Mouse (Mus musculus) hindbrain, embryonic 11.5 days (tissue): Measurements from ENCODE around the gene Mta2. TPM values are rescaled to one million over a fixed set of nuclear protein-coding genes. Genes with fewer than 3 reads are reported as not detected.
"Not testable (repeated sequence)": the region's sequence is repeated elsewhere in the genome, so short reads cannot be mapped to it uniquely, and the experiment has no call there.

Experiments
- ATAC-seq: fragments of 200-750 bp; cut with Nextera tagmentation; 2 replicates; pipeline ENCODE4 v1.8.0; 2017; ENCODE audit warnings: mild to moderate bottlenecking, moderate TSS enrichment, moderate library complexity; ENCODE audit not compliant: low FRiP score
- DNase-seq: peaks from one replicate; pipeline ENCODE4 v3.0.0-alpha.2; 2015; ENCODE audit warnings: low spot score
- H3K27ac ChIP-seq: fragments of 300-500 bp; sonication (generic); 2 replicates; pipeline ENCODE4 v1.5.1; 2014; ENCODE audit warnings: mild to moderate bottlenecking, low read depth, low read length
- H3K27me3 ChIP-seq: fragments of 300-500 bp; sonication (generic); 2 replicates; pipeline ENCODE4 v1.6.1; 2014; ENCODE audit warnings: mild to moderate bottlenecking, low read length, moderate library complexity, mixed read lengths; ENCODE audit not compliant: control insufficient read depth, insufficient read depth
- H3K36me3 ChIP-seq: fragments of 300-500 bp; sonication (generic); 2 replicates; pipeline ENCODE4 v1.6.1; 2014; ENCODE audit warnings: mild to moderate bottlenecking, low read length, moderate library complexity, mixed read lengths; ENCODE audit not compliant: control insufficient read depth, insufficient read depth
- H3K4me1 ChIP-seq: fragments of 300-500 bp; sonication (generic); replicated peaks from 2 replicates; pipeline ENCODE4 v1.6.1; 2014; ENCODE audit warnings: low read length, mixed read lengths; ENCODE audit not compliant: control insufficient read depth, insufficient read depth
- H3K4me2 ChIP-seq: fragments of 300-500 bp; sonication (generic); replicated peaks from 2 replicates; pipeline ENCODE4 v1.6.1; 2014; ENCODE audit warnings: mild to moderate bottlenecking, low read depth, low read length
- H3K4me3 ChIP-seq: fragments of 300-500 bp; sonication (generic); 2 replicates; pipeline ENCODE4 v1.5.1; 2014; ENCODE audit warnings: low read depth, low read length
- H3K9ac ChIP-seq: fragments of 300-500 bp; sonication (generic); 2 replicates; pipeline ENCODE4 v1.6.1; 2014; ENCODE audit warnings: low read depth, low read length
- H3K9me3 ChIP-seq: fragments of 300-500 bp; sonication (generic); 2 replicates; pipeline ENCODE4 v1.6.1; 2016; ENCODE audit warnings: low read length; ENCODE audit not compliant: control insufficient read depth
- WGBS: fragments of 180-500 bp; shearing (Covaris S2); extraction: QIAGEN DNeasy Blood & Tissue Kit; methylation state at CpG from one replicate; pipeline ENCODE4 v1.1.7; 2014; 5-methylcytosine and 5-hydroxymethylcytosine counted together
- polyA plus RNA-seq: library from polyadenylated mRNA; unstranded; fragments of >200 nt; fragmentation: Nextera tagmentation; extraction: Ambion mirVana; gene quantifications from 2 replicates; pipeline ENCODE4 v1.2.1, GENCODE M21; 2014

Mta2 gene
- polyA plus RNA-seq, result 45.6 and 52.3 TPM in 2 replicates

DNA sequence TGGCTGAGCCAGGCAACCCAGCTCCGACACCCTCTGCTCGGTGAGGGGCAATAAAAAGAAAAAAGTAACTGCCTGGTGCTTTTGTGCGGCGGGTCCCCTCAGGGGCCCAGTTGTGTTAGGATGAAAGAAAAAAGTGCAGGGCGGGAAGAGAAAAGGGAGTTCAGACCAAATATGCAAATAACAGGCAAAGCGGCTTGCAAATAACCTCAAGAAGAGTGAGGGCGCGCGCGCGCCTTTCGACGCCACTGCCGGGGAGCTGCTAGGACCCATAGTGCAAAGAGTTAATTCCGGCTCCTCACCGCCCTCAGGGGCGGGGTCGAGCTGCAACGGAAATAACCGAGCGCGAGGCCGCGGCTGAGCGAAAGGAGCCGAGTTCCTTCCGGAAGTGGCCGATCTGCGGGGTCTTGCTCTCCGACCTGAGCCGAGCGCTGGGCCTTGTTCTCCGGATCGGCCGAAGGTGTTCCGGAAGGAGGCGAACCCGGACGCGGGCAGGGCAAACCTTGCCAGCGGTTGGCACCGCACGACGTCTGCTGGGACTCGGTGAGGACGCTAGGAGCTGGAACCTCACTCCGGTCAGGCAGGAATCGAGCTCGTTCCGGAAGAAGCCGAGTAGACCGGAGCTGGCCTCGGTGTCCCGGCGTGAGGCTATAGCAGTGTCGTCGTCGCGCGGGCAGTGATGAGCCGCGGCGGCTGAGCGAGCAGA, at the start of gene Mta2:
Gene Mta2, plus strand, starts transcription at position 361 of the 703 bp plus-strand sequence.
- Histone ChIP-seq H3K9ac (peak within 1 kb of the TSS; percentile 100), H3K9me3 (no peaks in the 10 kb centered on the region), H3K4me3 (peak within 1 kb of the TSS; percentile 97), H3K36me3 (0 out of 2 replicates have a peak, but pooled peaks cover 2% of the 10 kb centered on the region), H3K27ac (peak within 1 kb of the TSS; percentile 98), H3K4me1 (peaks cover 13% of the 10 kb centered on the region), H3K27me3 (no peaks in the 10 kb centered on the region), H3K4me2 (peak within 1 kb of the TSS; percentile 64)
- DNase-seq (peak; percentile 98), ATAC-seq (peak; percentile 97)
- WGBS, result under 1% methylated on average over 64 of the region's 64 CpGs

DNA sequence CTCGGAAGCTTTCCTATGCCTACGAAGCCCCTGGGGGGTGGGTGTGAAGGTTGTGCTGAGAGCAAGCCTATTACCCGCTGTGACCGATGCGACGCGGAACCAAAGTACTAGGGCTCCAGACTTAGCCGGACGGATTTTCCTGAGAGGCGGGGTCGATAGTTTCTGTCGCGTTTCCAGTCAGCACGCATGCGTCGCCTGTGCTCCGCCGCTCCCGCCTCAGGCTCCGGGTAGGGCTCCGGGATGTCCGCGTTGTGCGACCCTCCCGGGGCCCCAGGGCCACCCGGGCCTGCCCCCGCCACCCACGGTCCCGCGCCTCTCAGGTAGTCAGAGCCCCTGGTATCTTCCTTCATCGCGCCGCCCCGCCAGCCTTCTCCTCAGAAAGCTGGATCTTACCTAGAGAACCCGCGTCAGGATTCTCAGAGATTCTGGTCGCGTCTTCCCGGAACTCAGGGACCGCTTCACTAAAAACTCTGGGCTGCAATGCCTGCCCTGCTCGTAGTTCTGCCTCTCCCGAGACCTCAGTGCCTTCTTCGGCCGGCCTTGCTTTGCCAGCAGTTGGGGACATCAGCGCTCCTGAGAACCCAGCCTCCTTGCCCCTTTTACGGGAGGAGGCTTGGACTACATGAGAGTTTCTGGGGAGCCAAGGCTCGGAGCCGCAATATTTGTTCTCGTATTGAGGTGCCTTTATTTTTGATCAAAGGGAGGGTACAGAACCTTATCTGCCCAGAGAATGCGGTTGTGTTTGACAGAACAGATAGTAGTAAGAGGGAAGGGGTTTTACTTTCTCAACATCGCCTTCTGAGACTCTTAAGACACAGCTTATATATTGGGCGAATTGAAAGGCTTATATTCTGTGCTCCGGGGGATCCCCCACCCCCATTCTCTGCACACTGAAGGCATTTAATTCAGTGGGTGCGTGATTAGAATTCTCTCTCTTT, 48.6 kb upstream of the Mta2 start, which contains the start of gene Ints5:
Gene Ints5, plus strand, starts transcription at position 177 of the 938 bp plus-strand sequence.
- peak; percentile 48 for ATAC-seq
- H3K27me3 ChIP-seq, result no peaks in the 10 kb centered on the region
- peak within 1 kb of the TSS; percentile 72 for H3K27ac ChIP-seq
- H3K36me3 ChIP-seq, result no peaks in the 10 kb centered on the region
- WGBS, result 2% methylated on average over 53 of the region's 54 CpGs
- peak within 1 kb of the TSS; percentile 89 for H3K4me2 ChIP-seq
- peaks cover 7% of the 10 kb centered on the region for H3K4me1 ChIP-seq
- H3K4me3 ChIP-seq, result peak within 1 kb of the TSS; percentile 64
- peak; percentile 92 for DNase-seq
- peak within 1 kb of the TSS; percentile 95 for H3K9ac ChIP-seq
- no peaks in the 10 kb centered on the region for H3K9me3 ChIP-seq

DNA sequence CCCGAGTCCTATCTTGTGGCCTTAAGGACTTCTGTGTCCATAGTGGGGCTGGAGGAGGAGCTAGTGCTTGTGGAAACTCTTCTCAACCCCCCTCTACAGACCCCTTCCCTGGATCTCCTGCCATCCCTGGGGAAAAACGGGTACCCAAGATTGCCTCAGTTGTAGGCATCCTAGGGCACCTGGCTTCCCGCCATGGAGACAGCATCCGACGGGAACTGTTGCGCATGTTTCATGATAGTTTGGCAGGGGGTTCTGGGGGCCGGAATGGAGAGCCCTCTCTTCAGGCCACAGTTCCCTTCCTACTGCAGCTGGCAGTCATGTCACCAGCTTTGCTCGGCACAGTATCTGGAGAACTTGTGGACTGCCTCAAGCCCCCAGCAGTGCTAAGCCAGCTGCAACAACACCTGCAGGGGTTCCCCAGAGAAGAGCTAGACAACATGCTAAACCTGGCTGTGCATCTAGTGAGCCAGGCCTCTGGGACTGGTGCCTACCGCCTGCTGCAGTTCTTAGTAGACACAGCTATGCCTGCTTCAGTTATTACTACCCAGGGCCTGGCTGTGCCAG, 46.2 kb upstream of the Mta2 start:
- DNase-seq (no peak), ATAC-seq (no peak)
- Histone ChIP-seq H3K36me3 (no peaks in the 10 kb centered on the region), H3K4me1 (peaks cover 11% of the 10 kb centered on the region), H3K9me3 (no peaks in the 10 kb centered on the region), H3K27ac (no peak overlapping the region), H3K9ac (0 out of 2 replicates have a peak overlapping the region, but pooled peaks have one; percentile 11), H3K4me3 (no peak overlapping the region), H3K4me2 (no peak overlapping the region), H3K27me3 (no peaks in the 10 kb centered on the region)
- 88% methylated on average over 9 of the region's 9 CpGs for WGBS

DNA sequence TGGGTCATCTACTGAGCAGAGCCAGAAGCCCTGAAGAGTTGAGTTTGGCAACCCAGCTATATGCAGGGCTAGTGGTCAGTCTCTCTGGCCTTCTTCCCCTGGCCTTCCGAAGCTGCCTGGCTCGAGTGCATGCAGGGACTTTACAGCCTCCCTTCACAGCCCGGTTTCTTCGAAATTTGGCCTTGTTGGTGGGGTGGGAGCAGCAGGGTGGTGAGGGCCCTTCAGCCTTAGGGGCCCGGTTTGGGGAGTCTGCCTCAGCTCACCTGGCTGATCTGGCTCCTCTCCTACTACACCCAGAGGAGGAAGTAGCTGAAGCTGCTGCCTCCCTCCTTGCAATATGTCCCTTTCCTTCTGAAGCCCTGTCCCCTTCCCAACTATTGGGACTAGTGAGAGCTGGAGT, 45.4 kb upstream of the Mta2 start:
- ATAC-seq, DNase-seq, H3K4me3 ChIP-seq, H3K36me3 ChIP-seq, H3K27ac ChIP-seq, H3K4me2 ChIP-seq, H3K9ac ChIP-seq, H3K9me3 ChIP-seq, H3K27me3 ChIP-seq: not testable (repeated sequence)
- 90% methylated on average over 5 of the region's 5 CpGs for WGBS
- peaks cover 11% of the 10 kb centered on the region for H3K4me1 ChIP-seq

DNA sequence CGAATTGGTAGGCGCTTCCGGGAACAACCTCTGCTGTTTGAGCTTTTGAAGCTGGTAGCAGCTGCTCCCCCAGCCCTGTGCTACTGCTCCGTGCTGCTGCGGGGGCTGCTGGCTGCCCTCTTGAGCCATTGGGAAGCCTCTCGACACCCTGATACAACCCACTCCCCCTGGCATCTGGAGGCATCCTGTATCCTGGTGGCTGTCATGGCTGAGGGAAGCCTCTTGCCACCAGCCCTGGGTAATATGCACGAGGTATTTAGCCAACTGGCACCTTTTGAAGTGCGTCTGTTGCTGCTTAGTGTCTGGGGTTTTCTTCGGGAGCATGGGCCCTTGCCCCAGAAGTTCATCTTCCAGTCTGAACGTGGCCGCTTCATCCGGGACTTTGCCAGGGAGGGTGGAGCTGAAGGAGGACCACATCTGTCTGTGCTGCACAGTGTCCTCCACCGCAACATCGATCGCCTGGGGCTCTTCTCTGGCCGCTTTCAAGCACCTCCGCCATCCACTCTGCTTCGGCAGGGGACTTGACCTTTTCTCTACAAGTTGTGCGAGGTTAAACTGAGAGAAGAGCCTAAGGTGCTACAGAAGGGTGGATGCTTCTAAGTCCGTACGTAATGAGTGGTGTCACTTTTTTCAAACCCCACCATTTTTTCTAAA, 44.3 kb upstream of the Mta2 start:
- H3K4me3 ChIP-seq, result peak overlapping the region; percentile 99
- H3K9me3 ChIP-seq, H3K27me3 ChIP-seq, H3K36me3 ChIP-seq: not testable (repeated sequence)
- H3K27ac ChIP-seq, result peak overlapping the region; percentile 75
- peak overlapping the region; percentile 41 for H3K4me2 ChIP-seq
- H3K4me1 ChIP-seq, result peaks cover 11% of the 10 kb centered on the region
- 30% methylated on average over 21 of the region's 21 CpGs for WGBS
- H3K9ac ChIP-seq, result peak overlapping the region; percentile 55
- ATAC-seq, result peak; percentile 72
- DNase-seq, result peak; percentile 60

DNA sequence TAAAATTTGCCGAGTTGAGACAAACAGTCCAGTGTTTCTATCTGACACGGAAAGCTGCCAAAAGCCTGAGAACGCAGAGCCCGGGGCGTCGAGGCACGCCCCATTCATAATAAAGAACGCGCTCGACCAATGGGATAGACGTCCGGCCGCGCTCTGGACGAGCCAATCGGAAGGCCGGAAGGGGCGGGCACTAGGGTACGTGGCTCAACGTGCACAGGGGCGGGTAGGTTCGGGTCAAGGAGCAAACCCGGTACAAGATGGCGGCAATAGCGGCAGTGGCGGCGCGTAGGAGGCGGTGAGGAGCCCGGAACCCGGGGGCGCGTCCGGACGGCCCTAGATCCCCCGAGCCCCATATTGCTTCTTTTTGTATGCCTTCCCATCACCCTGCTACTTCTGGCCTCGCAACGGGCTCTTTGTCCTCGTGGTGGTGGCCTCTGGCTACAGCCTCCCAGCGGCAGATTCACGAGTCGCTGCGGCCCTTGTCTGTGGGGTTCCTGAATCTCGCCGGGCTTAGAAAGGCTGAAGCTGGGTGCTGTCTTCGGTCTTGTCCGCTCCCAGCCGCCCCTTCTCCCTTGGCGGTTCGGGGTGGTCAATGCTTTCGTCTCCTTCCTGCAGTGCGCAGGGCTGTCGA, 43.7 kb upstream of the Mta2 start, which contains the start of gene Ganab:
Gene Ganab, plus strand, starts transcription at position 207 of the 631 bp plus-strand sequence.
- DNase-seq, result peak; percentile 97
- Histone ChIP-seq H3K36me3 (no peaks in the 10 kb centered on the region), H3K9ac (peak within 1 kb of the TSS; percentile 97), H3K27me3 (no peaks in the 10 kb centered on the region), H3K27ac (peak within 1 kb of the TSS; percentile 79), H3K4me2 (peak within 1 kb of the TSS; percentile 70), H3K9me3 (no peaks in the 10 kb centered on the region), H3K4me3 (peak within 1 kb of the TSS; percentile 99), H3K4me1 (peaks cover 11% of the 10 kb centered on the region)
- ATAC-seq, result peak; percentile 98
- WGBS, result under 1% methylated on average over 53 of the region's 53 CpGs

DNA sequence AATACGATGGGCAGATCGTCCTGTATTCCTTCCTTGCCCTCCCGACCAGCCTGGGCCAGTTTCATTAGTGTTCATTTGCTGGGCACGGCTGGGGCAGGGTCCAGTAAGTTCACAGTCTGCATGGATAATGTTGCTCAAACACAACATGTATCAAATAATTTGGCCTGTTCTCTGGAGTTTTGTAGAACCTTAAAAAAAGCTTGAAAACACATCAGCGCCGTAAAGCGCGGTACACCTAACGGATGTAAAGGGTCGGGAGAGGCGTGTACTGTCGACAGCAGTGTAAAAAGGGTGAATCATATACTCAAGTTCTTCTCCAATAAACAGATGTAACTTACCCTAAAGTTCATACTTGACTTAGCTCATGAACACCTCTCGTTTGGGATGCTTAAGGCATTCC, 43.1 kb upstream of the Mta2 start:
- DNase-seq (no peak), ATAC-seq (no peak)
- peak overlapping the region; percentile 79; the same call in 1 of the 2 replicates for H3K27ac ChIP-seq
- WGBS, result 15% methylated on average over 13 of the region's 13 CpGs
- H3K4me2 ChIP-seq, result peak overlapping the region; percentile 70
- H3K4me1 ChIP-seq, result peaks cover 11% of the 10 kb centered on the region
- peak overlapping the region; percentile 99 for H3K4me3 ChIP-seq
- peak overlapping the region; percentile 97 for H3K9ac ChIP-seq
- no peaks in the 10 kb centered on the region for H3K9me3 ChIP-seq
- no peaks in the 10 kb centered on the region for H3K27me3 ChIP-seq
- H3K36me3 ChIP-seq, result no peaks in the 10 kb centered on the region
